Mouse (Mus musculus) urinary bladder, postnatal 14 days (tissue): Measurements from ENCODE around the gene Lrrc2.
A peak's percentile ranks its signal among the peaks of the same experiment; 100 is the strongest.

Experiments
- DNase-seq: peaks from one replicate; pipeline ENCODE4 v3.0.0; 2021; ENCODE audit warnings: low spot score

Lrrc2 gene

GRCm38 (mm10) chr9:110947900-110948299, 3.4 kb upstream of the Lrrc2 start:
- DNase-seq, result no peak

- no peak for DNase-seq
Measured at GRCm38 (mm10) chr9:110948813-110949310, 2.5 kb upstream of the Lrrc2 start.

- DNase-seq, result no peak
Measured at GRCm38 (mm10) chr9:110950109-110950508, 1.2 kb upstream of the Lrrc2 start.

GRCm38 (mm10) chr9:110951866-110952265, 521 bp downstream of the Lrrc2 start:
- no peak for DNase-seq

- no peak for DNase-seq
Measured at GRCm38 (mm10) chr9:110952398-110952797, 1.1 kb downstream of the Lrrc2 start.

- DNase-seq, result no peak
Measured at GRCm38 (mm10) chr9:110952931-110953549, 1.7 kb downstream of the Lrrc2 start.

GRCm38 (mm10) chr9:110953550-110954461, 2.5 kb downstream of the Lrrc2 start:
- DNase-seq, result peak; percentile 73

- no peak for DNase-seq
Measured at GRCm38 (mm10) chr9:110954681-110955445, 3.5 kb downstream of the Lrrc2 start.

- no peak for DNase-seq
Measured at GRCm38 (mm10) chr9:110955962-110956361, 4.6 kb downstream of the Lrrc2 start.

GRCm38 (mm10) chr9:110959669-110960068, 8.3 kb downstream of the Lrrc2 start:
- DNase-seq, result no peak

GRCm38 (mm10) chr9:110960230-110961149, 9.1 kb downstream of the Lrrc2 start:
- DNase-seq, result no peak

GRCm38 (mm10) chr9:110961386-110961785, 10.0 kb downstream of the Lrrc2 start:
- DNase-seq, result no peak

- no peak for DNase-seq
Measured at GRCm38 (mm10) chr9:110963566-110964115, 12.3 kb downstream of the Lrrc2 start.

- DNase-seq, result no peak
Measured at GRCm38 (mm10) chr9:110965062-110965909, 13.9 kb downstream of the Lrrc2 start.

- no peak for DNase-seq
Measured at GRCm38 (mm10) chr9:110965910-110966231, 14.5 kb downstream of the Lrrc2 start.

GRCm38 (mm10) chr9:110979411-110979810, 28.1 kb downstream of the Lrrc2 start:
- no peak for DNase-seq

GRCm38 (mm10) chr9:110982351-110982750, 31.0 kb downstream of the Lrrc2 start:
- DNase-seq, result no peak

GRCm38 (mm10) chr9:110984096-110984495, 32.8 kb downstream of the Lrrc2 start:
- DNase-seq, result no peak

- DNase-seq, result no peak
Measured at GRCm38 (mm10) chr9:110985541-110985940, 34.2 kb downstream of the Lrrc2 start.

GRCm38 (mm10) chr9:110985951-110986350, 34.6 kb downstream of the Lrrc2 start:
- DNase-seq, result no peak
